ENCODE assay signal across 23 mouse cellular contexts in genomic region chr6:140852420-140852819, GRCm38 (mm10).
A peak's percentile ranks its signal among the peaks of the same experiment; 100 is the strongest.
DNase-seq lines count a peak whose midpoint lies in the region; ATAC-seq lines count a peak whose summit lies in the region.
"Had no signal": no experiment of that assay in that cellular context is flagged by ENCODE, and none has a peak within 500 bp of the region (broad histone marks: within the 10 kb centered on the region; RNA-seq: fewer than 3 reads in every experiment).

No protein-coding gene starts in this region.

- WGBS in forebrain, embryonic 10.5 days = 73% methylated on average over 5 of the region's 5 CpGs
- WGBS in forebrain, embryonic 12.5 days = 59% methylated on average over 5 of the region's 5 CpGs
- WGBS in midbrain, embryonic 10.5 days = 65% methylated on average over 5 of the region's 5 CpGs
- 41% methylated on average over 5 of the region's 5 CpGs for WGBS in midbrain, embryonic 16.5 days
- WGBS in hindbrain, embryonic 15.5 days = 40% methylated on average over 5 of the region's 5 CpGs

- ATAC-seq in forebrain, embryonic 12.5 days (ENCODE audit: low FRiP score) = no peak
- ATAC-seq in midbrain, embryonic 16.5 days = no peak
- 0 out of 2 replicates have a peak, but pooled peaks have one; percentile 40 for ATAC-seq in hindbrain, embryonic 15.5 days (ENCODE audit: low FRiP score, low read depth)
- ATAC-seq: lung, postnatal 0 days had no signal

- peak overlapping the region; percentile 62; the same call in 1 of the 2 replicates for H3K27ac ChIP-seq in forebrain, embryonic 10.5 days
- H3K27ac ChIP-seq in forebrain, embryonic 12.5 days = no peak overlapping the region
- peak overlapping the region; percentile 52; the same call in 1 of the 2 replicates for H3K27ac ChIP-seq in midbrain, embryonic 10.5 days (replicated peaks)
- H3K27ac ChIP-seq in midbrain, embryonic 16.5 days (ENCODE audit: low read length) = no peak overlapping the region
- no peak overlapping the region for H3K27ac ChIP-seq in hindbrain, embryonic 15.5 days (replicated peaks)
- H3K27ac ChIP-seq: embryonic facial prominence, embryonic 15.5 days; heart, embryonic 10.5 days; kidney, postnatal 0 days; layer of hippocampus, adult 2 months; limb, embryonic 15.5 days; liver, embryonic 15.5 days had no signal

- no peaks in the 10 kb centered on the region for H3K27me3 ChIP-seq in forebrain, embryonic 10.5 days (ENCODE audit: poor library complexity, severe bottlenecking)
- H3K27me3 ChIP-seq in forebrain, embryonic 12.5 days = no peaks in the 10 kb centered on the region; the same call in 1 of the 2 replicates
- H3K27me3 ChIP-seq in midbrain, embryonic 10.5 days (ENCODE audit: low read depth, poor library complexity, severe bottlenecking) = no peaks in the 10 kb centered on the region
- no peaks in the 10 kb centered on the region for H3K27me3 ChIP-seq in midbrain, embryonic 16.5 days (ENCODE audit: control insufficient read depth, insufficient read depth, low read depth, low read length)
- H3K27me3 ChIP-seq in hindbrain, embryonic 15.5 days = no peaks in the 10 kb centered on the region
- H3K27me3 ChIP-seq: embryonic facial prominence, embryonic 15.5 days; limb, embryonic 15.5 days had no signal

- H3K4me2 ChIP-seq in forebrain, embryonic 12.5 days = no peak overlapping the region
- no peak overlapping the region for H3K4me2 ChIP-seq in midbrain, embryonic 16.5 days (ENCODE audit: low read length)
- no peak overlapping the region for H3K4me2 ChIP-seq in hindbrain, embryonic 15.5 days
- H3K4me2 ChIP-seq: embryonic facial prominence, embryonic 15.5 days; limb, embryonic 15.5 days; liver, embryonic 15.5 days had no signal

- H3K9ac ChIP-seq in forebrain, embryonic 12.5 days = no peak overlapping the region
- no peak overlapping the region for H3K9ac ChIP-seq in midbrain, embryonic 16.5 days (ENCODE audit: low read depth, low read length)
- H3K9ac ChIP-seq in hindbrain, embryonic 15.5 days = no peak overlapping the region
- H3K9ac ChIP-seq: embryonic facial prominence, embryonic 15.5 days; limb, embryonic 15.5 days; liver, embryonic 15.5 days had no signal

- H3K4me1 ChIP-seq in forebrain, embryonic 10.5 days = peaks cover 43% of the 10 kb centered on the region
- peaks cover 22% of the 10 kb centered on the region for H3K4me1 ChIP-seq in forebrain, embryonic 12.5 days
- H3K4me1 ChIP-seq in midbrain, embryonic 10.5 days = peaks cover 38% of the 10 kb centered on the region
- H3K4me1 ChIP-seq in midbrain, embryonic 16.5 days (ENCODE audit: control insufficient read depth, insufficient read depth, low read length) = peaks cover 6% of the 10 kb centered on the region; the same call in 1 of the 2 replicates
- peaks cover 13% of the 10 kb centered on the region for H3K4me1 ChIP-seq in hindbrain, embryonic 15.5 days (replicated peaks)
- H3K4me1 ChIP-seq: heart, embryonic 10.5 days; liver, embryonic 15.5 days had no signal

- no peaks in the 10 kb centered on the region for H3K36me3 ChIP-seq in forebrain, embryonic 10.5 days (replicated peaks)
- no peaks in the 10 kb centered on the region for H3K36me3 ChIP-seq in forebrain, embryonic 12.5 days (replicated peaks)
- no peaks in the 10 kb centered on the region for H3K36me3 ChIP-seq in midbrain, embryonic 10.5 days
- H3K36me3 ChIP-seq in midbrain, embryonic 16.5 days (ENCODE audit: control insufficient read depth, insufficient read depth, low read length) = no peaks in the 10 kb centered on the region
- H3K36me3 ChIP-seq in hindbrain, embryonic 15.5 days = no peaks in the 10 kb centered on the region
- H3K36me3 ChIP-seq: embryonic facial prominence, embryonic 15.5 days; heart, embryonic 10.5 days; limb, embryonic 15.5 days; liver, embryonic 15.5 days had no signal

- H3K4me3 ChIP-seq in forebrain, embryonic 10.5 days = no peak overlapping the region
- no peak overlapping the region for H3K4me3 ChIP-seq in forebrain, embryonic 12.5 days (replicated peaks)
- no peak overlapping the region for H3K4me3 ChIP-seq in midbrain, embryonic 10.5 days
- H3K4me3 ChIP-seq in midbrain, embryonic 16.5 days (ENCODE audit: low read depth, low read length) = no peak overlapping the region
- no peak overlapping the region for H3K4me3 ChIP-seq in hindbrain, embryonic 15.5 days
- H3K4me3 ChIP-seq: embryonic facial prominence, embryonic 15.5 days; heart, embryonic 10.5 days; layer of hippocampus, adult 2 months; limb, embryonic 15.5 days; liver, embryonic 15.5 days had no signal

- DNase-seq in forebrain, embryonic 10.5 days (ENCODE audit: extremely low spot score, low spot score) = no peak
- no peak for DNase-seq in midbrain, embryonic 10.5 days (ENCODE audit: low spot score)
- peak; percentile 54 for DNase-seq in Muller cell, postnatal 12 days (ENCODE audit: inconsistent ontology term)
- no peak for DNase-seq in ovary, postnatal 10 days (ENCODE audit: low spot score)
- DNase-seq in spleen, adult 12 weeks (ENCODE audit: low spot score) = no peak
- DNase-seq: adrenal gland, postnatal 25 days; cerebellum, adult 18-20 months; cerebellum, postnatal 25 days; embryo, embryonic 11 days; gastrocnemius, postnatal 36 days; kidney, adult 18-20 months; layer of hippocampus, postnatal 36 days; midbrain, embryonic 14.5 days had no signal

- H3K9me3 ChIP-seq in forebrain, embryonic 10.5 days = no peaks in the 10 kb centered on the region
- H3K9me3 ChIP-seq in forebrain, embryonic 12.5 days = no peaks in the 10 kb centered on the region
- no peaks in the 10 kb centered on the region for H3K9me3 ChIP-seq in midbrain, embryonic 10.5 days (replicated peaks)
- H3K9me3 ChIP-seq in midbrain, embryonic 16.5 days (replicated peaks; ENCODE audit: control insufficient read depth, low read length, poor library complexity, severe bottlenecking) = no peaks in the 10 kb centered on the region
- H3K9me3 ChIP-seq in hindbrain, embryonic 15.5 days = no peaks in the 10 kb centered on the region
- H3K9me3 ChIP-seq: embryonic facial prominence, embryonic 15.5 days; heart, embryonic 10.5 days; limb, embryonic 15.5 days; liver, embryonic 15.5 days had no signal

Comparison
In these comparisons a context has a peak if more than half of its experiments do, and no peak if none do; other contexts are left out.
1. H3K27ac ChIP-seq: peak in forebrain, embryonic 10.5 days (single experiment) and midbrain, embryonic 10.5 days (single experiment); none in forebrain, embryonic 12.5 days (single experiment), midbrain, embryonic 16.5 days (single experiment) and hindbrain, embryonic 15.5 days (single experiment).